Mouse (Mus musculus): ENCODE results near the gene Fnip1.

Gene Fnip1

GRCm38 (mm10) chr11:54562761-54563160 lies 124.8 kb downstream of the Fnip1 start:
- DNase-seq = peak; percentile 19

All from kidney, postnatal 10 days (tissue).